Mouse (Mus musculus): ENCODE measurements at regions not wholly inside any gene's neighbourhood (a gene's known extent, or its start where the extent isn't known, plus 50 kb on each side); places are given as distances from the start of the nearest gene placed in this dataset.
"Not testable (repeated sequence)": the region's sequence is repeated elsewhere in the genome, so short reads cannot be mapped to it uniquely, and the experiment has no call there.

DNA sequence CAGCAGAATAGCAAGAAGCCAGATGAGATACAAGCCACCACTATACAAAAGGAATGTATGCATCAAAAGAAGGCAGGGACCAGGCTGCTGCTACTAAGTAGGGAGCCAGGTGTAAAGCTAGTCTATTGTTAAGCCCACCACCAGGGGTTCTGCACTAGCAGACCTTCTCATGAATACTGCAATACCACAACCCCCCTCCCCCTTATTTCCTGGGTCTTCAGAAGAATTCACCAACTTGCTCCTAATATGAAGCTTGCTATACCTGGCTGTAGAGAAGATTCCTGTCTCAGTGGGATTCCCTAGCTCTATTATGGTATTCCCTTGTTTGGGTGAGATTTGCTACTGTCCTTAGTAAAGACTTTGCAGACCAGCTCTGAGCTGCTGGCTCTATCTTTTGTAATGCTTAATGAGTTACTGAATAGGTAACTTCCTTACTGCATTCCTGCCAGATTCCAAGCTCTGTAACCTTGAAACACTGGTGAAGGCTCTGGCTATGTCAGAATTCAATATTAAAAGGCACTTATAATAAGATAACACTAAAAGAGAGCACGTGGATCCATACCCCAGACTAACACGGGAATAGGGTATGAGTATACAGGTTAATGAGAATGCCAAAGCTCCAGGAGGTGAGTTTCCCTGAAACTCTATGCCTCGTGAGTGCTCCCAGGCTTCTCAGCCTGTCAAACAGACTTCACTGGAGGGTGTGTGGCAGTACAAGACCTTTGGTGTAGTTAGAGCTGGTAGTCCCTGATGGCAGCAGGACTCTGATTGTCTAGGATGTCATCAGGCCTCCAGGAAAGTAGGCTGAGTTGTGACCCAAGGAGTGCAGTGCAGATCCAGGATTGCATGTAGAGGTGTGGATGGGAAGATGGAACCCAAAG, 455.5 kb downstream of the Plxdc2 start:
- not testable (repeated sequence) for H3K27ac ChIP-seq; H3K4me2 ChIP-seq (replicated peaks); H3K27me3 ChIP-seq; H3K4me1 ChIP-seq (replicated peaks); H3K36me3 ChIP-seq; H3K4me3 ChIP-seq (replicated peaks); ATAC-seq; H3K9ac ChIP-seq (replicated peaks); H3K9me3 ChIP-seq
- WGBS = 69% methylated on average over 3 of the region's 3 CpGs

DNA sequence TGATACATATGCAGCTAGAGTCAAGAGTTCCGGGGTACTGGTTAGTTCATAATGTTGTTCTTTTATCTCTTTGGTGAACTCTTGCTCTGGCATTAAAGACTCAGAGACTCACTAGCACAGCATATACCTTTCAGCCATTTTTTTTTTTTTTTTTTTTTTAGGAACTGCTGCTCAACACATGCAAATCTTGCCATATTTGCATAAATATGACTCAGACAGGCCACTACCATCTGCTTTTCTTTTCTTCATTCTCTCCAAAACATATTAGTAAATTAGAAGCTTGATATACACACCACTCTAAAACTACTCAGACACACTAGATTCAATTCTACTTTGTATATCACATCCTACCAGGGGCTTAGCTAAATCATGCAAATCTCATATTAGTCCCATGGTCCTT, 464.3 kb downstream of the Plxdc2 start:
- ATAC-seq = no peak
- Histone ChIP-seq H3K4me2 (replicated peaks) (no peak overlapping the region), H3K9me3 (no peaks in the 10 kb centered on the region), H3K27ac (no peak overlapping the region), H3K4me1 (replicated peaks) (no peaks in the 10 kb centered on the region), H3K4me3 (replicated peaks) (no peak overlapping the region), H3K27me3 (no peaks in the 10 kb centered on the region), H3K9ac (replicated peaks) (no peak overlapping the region), H3K36me3 (no peaks in the 10 kb centered on the region)
- 100% methylated on average over 1 of the region's 1 CpGs for WGBS

DNA sequence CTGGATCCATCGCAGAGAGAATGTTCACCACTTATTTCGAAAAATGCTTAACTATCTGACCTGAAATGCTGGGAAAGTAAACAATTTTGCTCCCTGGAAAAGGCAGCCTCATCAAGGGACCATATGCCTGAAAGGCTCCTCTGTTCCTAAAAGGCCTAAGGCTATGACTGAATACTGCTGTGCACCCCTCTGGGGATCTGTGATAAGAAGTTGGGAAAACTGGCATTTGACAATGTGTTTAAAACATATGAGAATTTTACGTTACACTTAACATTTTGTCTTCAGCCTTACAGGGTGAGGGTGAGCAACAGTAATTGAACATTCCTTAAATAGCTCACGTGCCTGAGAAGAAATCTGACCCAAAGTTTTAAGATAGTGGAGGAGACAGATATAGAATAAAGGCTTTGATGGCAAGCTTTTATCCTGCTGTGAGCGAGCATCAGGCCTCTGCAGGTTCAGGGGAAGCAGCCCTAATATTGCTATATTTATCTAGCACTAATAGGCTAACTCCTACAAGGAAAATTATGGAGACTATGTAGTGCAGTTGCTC, 468.7 kb downstream of the Plxdc2 start:
- no peaks in the 10 kb centered on the region for H3K27me3 ChIP-seq
- H3K9ac ChIP-seq (replicated peaks) = no peak overlapping the region
- H3K4me2 ChIP-seq (replicated peaks) = no peak overlapping the region
- 66% methylated on average over 5 of the region's 5 CpGs for WGBS
- no peaks in the 10 kb centered on the region for H3K4me1 ChIP-seq (replicated peaks)
- no peaks in the 10 kb centered on the region for H3K36me3 ChIP-seq
- ATAC-seq = no peak
- H3K27ac ChIP-seq = no peak overlapping the region
- H3K4me3 ChIP-seq (replicated peaks) = no peak overlapping the region
- H3K9me3 ChIP-seq = no peaks in the 10 kb centered on the region

DNA sequence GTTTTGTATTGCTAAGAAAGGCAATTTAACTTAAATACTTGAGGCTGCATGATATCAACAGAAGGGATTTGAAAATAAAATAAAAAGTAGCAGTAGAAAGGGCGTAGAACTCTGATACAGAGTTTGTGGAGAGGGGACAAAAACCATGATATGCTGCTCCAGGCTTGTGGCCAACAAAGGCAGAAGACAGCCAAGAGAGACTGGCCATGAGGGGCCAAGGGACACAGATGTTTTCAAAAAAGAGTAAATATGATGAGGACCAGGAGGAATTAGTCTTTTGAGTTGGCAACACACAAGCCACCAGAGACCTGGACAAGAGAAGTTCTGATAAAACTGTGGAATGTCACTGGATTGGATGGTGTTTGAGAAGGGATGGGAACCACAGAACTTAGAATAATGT, 471.2 kb downstream of the Plxdc2 start:
- H3K27ac ChIP-seq = no peak overlapping the region
- no peak overlapping the region for H3K9ac ChIP-seq (replicated peaks)
- no peaks in the 10 kb centered on the region for H3K4me1 ChIP-seq (replicated peaks)
- no peaks in the 10 kb centered on the region for H3K27me3 ChIP-seq
- H3K36me3 ChIP-seq = no peaks in the 10 kb centered on the region
- WGBS = 87% methylated on average over 1 of the region's 1 CpGs
- no peak for ATAC-seq
- H3K4me3 ChIP-seq (replicated peaks) = no peak overlapping the region
- no peak overlapping the region for H3K4me2 ChIP-seq (replicated peaks)
- H3K9me3 ChIP-seq = no peaks in the 10 kb centered on the region

DNA sequence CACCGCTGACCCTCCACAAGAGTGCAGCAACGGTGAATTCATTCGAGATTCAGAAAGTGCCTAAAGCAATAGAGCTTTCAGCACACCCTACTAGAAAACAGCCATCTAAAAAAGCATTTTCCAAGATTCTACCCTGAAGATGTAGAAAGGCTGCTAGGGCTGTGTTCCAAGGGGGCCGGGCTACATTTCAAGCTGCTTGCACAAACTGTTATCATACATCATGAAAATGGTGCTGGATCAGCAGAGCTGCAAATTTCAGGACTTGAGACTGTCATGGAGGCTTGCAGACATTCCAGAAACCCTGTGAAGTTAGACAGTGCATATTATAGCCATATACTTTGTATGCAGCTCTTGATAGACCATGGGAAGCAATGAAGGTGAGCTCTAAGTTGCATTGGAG, 479.9 kb downstream of the Plxdc2 start:
- WGBS = 90% methylated on average over 4 of the region's 4 CpGs
- H3K27me3 ChIP-seq = no peaks in the 10 kb centered on the region

DNA sequence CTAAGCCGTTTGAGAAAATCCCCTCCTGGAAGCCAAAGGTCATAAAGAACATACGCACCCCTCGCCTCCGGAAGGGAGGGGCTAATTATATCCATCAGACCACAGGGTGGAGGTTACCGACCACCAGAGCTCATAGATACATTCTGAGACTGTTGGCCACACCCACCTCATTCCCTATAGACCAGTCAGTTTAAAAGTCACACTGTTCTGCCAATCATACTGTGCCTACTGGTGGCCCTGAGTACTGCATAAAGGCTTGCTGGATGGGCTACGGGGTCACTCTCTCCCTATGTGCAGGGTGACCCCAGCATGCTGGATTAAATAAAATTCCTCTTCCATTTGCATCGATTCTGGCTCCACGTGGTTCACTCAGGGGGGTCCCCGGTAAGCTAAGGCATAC, 482.6 kb downstream of the Plxdc2 start:
- H3K36me3 ChIP-seq = no peaks in the 10 kb centered on the region
- no peaks in the 10 kb centered on the region for H3K4me1 ChIP-seq (replicated peaks)
- H3K9me3 ChIP-seq = no peaks in the 10 kb centered on the region
- ATAC-seq = 0 out of 2 replicates have a peak, but pooled peaks have one; percentile 34
- 86% methylated on average over 9 of the region's 9 CpGs for WGBS
- H3K9ac ChIP-seq (replicated peaks) = no peak overlapping the region
- H3K27ac ChIP-seq = no peak overlapping the region
- H3K4me2 ChIP-seq (replicated peaks) = no peak overlapping the region
- no peaks in the 10 kb centered on the region for H3K27me3 ChIP-seq
- no peak overlapping the region for H3K4me3 ChIP-seq (replicated peaks)

More for the DNA sequence above, 479.9 kb downstream of the Plxdc2 start:
- H3K36me3 ChIP-seq = no peaks in the 10 kb centered on the region
- H3K27ac ChIP-seq = no peak overlapping the region
- no peak for ATAC-seq
- H3K4me1 ChIP-seq (replicated peaks) = no peaks in the 10 kb centered on the region
- no peaks in the 10 kb centered on the region for H3K9me3 ChIP-seq
- H3K4me2 ChIP-seq (replicated peaks) = no peak overlapping the region
- H3K4me3 ChIP-seq (replicated peaks) = no peak overlapping the region
- no peak overlapping the region for H3K9ac ChIP-seq (replicated peaks)

DNA sequence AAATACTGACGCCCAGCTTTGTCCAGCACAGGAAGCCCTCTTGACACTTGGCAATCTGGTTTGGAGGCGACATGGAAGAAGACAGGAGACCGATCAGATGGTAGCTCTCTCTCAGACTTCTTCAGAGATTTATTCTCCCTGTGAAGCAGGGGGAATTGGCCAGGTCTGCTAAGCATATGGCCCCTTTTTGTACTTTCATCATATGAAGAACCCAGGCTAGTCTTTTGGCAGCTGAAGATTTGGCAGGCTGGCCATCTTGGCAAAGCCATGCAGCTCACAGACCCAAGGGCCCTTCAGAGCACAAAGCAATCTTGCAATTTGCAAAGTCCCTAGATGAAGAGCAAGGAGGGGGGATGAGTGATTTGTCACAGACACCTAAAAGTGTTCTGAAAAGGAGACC, 493.8 kb downstream of the Plxdc2 start:
- Histone ChIP-seq H3K27me3 (no peaks in the 10 kb centered on the region), H3K9ac (replicated peaks) (no peak overlapping the region), H3K4me2 (replicated peaks) (no peak overlapping the region), H3K4me3 (replicated peaks) (no peak overlapping the region), H3K9me3 (no peaks in the 10 kb centered on the region), H3K27ac (no peak overlapping the region), H3K36me3 (no peaks in the 10 kb centered on the region), H3K4me1 (replicated peaks) (no peaks in the 10 kb centered on the region)
- no peak for ATAC-seq
- 86% methylated on average over 3 of the region's 3 CpGs for WGBS

DNA sequence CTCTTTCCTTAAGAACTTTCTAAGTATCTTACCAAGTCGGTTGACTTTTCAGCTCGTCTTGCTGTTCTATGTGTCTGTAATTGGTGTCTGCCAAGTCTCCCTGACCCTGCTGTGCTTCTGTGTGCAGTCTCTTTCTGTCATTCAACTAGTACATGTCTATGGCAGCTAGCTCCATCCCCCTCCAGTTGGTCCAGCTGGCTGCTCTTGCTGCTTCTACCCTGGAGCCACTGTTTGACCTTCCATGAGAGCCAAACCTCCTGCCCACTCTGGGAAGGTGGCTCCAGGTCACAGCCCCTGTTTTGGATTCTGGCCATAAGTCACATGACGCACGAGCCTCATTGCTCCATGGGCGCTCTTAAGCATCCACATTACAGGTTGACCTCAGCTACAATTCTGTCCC, 504.0 kb downstream of the Plxdc2 start:
- 88% methylated on average over 5 of the region's 5 CpGs for WGBS
- Histone ChIP-seq H3K4me1 (replicated peaks) (no peaks in the 10 kb centered on the region), H3K9me3 (no peaks in the 10 kb centered on the region), H3K9ac (replicated peaks) (no peak overlapping the region), H3K27me3 (no peaks in the 10 kb centered on the region), H3K4me2 (replicated peaks) (no peak overlapping the region), H3K4me3 (replicated peaks) (no peak overlapping the region), H3K36me3 (no peaks in the 10 kb centered on the region), H3K27ac (no peak overlapping the region)
- ATAC-seq = no peak

DNA sequence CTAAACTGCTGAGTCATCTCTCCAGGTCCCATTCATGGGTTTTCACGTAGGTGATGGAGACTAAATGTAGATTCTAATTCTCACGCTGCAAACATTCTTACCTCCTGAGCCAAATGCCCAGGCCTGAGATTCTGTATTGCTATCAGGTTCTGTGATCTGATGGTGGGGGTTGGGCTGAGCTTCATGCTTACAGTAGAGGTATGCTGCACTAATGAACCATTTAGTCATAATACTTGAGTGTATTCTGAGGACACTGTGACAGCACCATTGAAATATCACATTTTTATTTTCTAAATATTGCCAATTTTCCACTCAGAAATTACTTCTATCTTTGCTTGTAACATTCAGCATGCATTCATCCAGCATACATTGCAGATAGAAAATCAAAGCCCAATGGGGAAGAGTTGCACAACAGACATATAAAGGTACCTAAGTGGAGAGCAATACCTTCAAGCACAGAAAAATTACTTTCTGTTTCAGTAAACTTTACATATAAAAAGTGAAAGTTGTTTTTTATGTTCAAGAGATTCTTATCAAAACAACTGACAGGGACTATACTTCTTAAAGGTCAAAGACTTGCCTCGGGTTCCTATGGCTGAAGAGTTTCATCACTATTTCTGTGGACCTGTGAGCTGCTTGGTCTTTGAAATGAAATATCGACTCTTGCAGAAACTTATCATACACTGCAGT, 510.2 kb downstream of the Plxdc2 start:
- H3K4me2 ChIP-seq (replicated peaks) = no peak overlapping the region
- no peak overlapping the region for H3K4me3 ChIP-seq (replicated peaks)
- no peaks in the 10 kb centered on the region for H3K4me1 ChIP-seq (replicated peaks)
- no peaks in the 10 kb centered on the region for H3K36me3 ChIP-seq
- WGBS = 91% methylated on average over 4 of the region's 4 CpGs
- no peaks in the 10 kb centered on the region for H3K27me3 ChIP-seq
- H3K9me3 ChIP-seq = no peaks in the 10 kb centered on the region
- no peak overlapping the region for H3K9ac ChIP-seq (replicated peaks)
- ATAC-seq = no peak
- H3K27ac ChIP-seq = no peak overlapping the region

DNA sequence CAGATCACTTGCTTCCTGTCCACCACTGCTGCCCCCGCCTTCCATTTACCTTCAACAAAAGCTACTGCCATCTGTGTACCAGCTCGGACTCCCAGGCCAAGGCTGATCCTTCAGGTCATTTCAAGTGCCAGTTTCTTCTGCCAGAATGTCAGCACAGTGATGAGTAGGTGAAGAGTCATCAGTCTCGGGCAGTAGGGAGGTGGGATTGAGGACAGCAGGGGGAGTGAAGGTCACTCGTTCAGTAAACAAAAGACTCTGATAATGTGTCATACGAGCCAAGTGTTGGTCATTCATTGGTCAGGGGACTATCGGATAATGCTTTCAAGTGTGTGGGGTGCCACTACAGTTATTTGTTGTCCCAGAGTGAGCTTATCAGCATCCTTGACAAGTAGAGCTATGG, 536.3 kb downstream of the Plxdc2 start:
- H3K9ac ChIP-seq (replicated peaks); H3K36me3 ChIP-seq; H3K4me3 ChIP-seq (replicated peaks); ATAC-seq; H3K4me1 ChIP-seq (replicated peaks); H3K4me2 ChIP-seq (replicated peaks); H3K27ac ChIP-seq; H3K27me3 ChIP-seq; H3K9me3 ChIP-seq: not testable (repeated sequence)
- 83% methylated on average over 6 of the region's 6 CpGs for WGBS

DNA sequence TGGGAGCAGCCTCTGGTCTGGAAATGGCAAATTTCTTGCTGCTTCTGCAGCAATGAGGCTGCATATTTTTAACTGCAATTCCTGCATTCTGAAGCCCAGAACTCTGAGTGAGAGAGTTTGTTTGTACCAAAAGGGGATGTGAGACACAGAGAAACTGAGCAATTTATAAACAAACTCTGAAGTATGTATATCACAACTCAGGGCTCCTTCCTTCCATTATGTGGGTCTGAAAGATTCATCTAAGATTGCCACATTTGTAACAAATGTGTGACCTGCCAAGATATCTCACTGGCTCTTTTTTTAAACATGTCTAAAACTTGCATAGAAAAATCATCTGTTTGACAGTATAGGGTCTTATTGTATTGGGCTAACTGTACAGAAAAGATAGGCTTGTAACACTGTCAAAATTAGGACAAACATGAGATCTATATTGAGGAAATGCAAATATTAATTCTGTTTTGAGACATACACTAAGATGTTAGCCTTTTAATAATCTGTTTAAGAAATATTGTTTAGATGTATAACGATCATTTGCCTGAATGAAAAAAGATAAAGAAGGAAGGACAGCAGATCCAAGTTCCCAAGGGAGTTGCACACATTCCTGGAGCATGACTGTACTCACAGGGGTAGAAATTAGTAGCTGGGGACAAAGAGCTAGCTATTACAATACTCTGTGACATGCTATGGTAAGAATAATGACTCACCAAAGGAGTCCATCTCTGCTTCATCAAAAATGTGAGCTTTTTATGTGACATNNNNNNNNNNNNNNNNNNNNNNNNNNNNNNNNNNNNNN, 553.3 kb downstream of the Plxdc2 start:
- Histone ChIP-seq H3K9ac (replicated peaks) (no peak overlapping the region), H3K27me3 (no peaks in the 10 kb centered on the region), H3K4me2 (replicated peaks) (no peak overlapping the region), H3K4me3 (replicated peaks) (no peak overlapping the region), H3K9me3 (no peaks in the 10 kb centered on the region), H3K4me1 (replicated peaks) (no peaks in the 10 kb centered on the region), H3K36me3 (no peaks in the 10 kb centered on the region), H3K27ac (no peak overlapping the region)
- 89% methylated on average over 1 of the region's 1 CpGs for WGBS
- ATAC-seq = no peak

DNA sequence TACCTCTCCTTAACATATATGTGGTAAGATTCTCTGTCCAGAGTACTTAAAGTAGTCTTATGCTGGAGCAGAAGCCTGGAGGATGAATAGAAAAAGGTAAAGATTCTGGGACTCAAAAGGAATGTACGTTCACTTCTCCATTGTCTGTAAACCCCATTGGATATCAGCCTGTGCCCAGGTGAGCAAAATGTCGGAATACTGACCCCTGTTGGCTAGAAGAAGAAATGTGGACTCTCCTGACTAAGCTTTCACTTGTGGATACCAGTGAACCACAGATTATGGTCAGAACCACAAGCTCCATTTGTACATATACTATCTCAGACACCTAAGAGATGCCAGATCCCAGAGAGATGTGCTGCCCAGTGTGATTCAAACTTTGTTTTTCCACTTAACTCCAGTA, 558.5 kb downstream of the Plxdc2 start:
- H3K27ac ChIP-seq = no peak overlapping the region
- H3K4me2 ChIP-seq (replicated peaks) = no peak overlapping the region
- H3K4me1 ChIP-seq (replicated peaks) = no peaks in the 10 kb centered on the region
- H3K36me3 ChIP-seq = no peaks in the 10 kb centered on the region
- no peak for ATAC-seq
- H3K4me3 ChIP-seq (replicated peaks) = no peak overlapping the region
- H3K9me3 ChIP-seq = no peaks in the 10 kb centered on the region
- H3K27me3 ChIP-seq = no peaks in the 10 kb centered on the region
- 25% methylated on average over 2 of the region's 2 CpGs for WGBS
- H3K9ac ChIP-seq (replicated peaks) = no peak overlapping the region
